Mouse (Mus musculus) spleen, adult 2 months (tissue): ENCODE results near the gene Fam168b.

Experiments
- CTCF ChIP-seq: fragments of 200-500 bp; IDR thresholded peaks from 2 replicates; pipeline ENCODE4 v1.5.1; 2011; ENCODE audit warnings: mild to moderate bottlenecking, inconsistent platforms; ENCODE audit not compliant: insufficient read depth, insufficient read length, insufficient replicate concordance; ENCODE audit errors: extremely low read depth
- POLR2A ChIP-seq: fragments of 200-500 bp; IDR thresholded peaks from 2 replicates; pipeline ENCODE4 v1.6.1; 2011; ENCODE audit warnings: low read depth, low read length, inconsistent platforms

- TF ChIP-seq POLR2A (no peak), CTCF (no peak)
Measured at GRCm38 (mm10) chr1:34808445-34808844, 34.4 kb downstream of the Fam168b start.
